Mouse (Mus musculus): ENCODE data around the gene Ercc1.

Gene Ercc1

GRCm38 (mm10) chr7:19309278-19309883 lies 35.2 kb upstream of the Ercc1 start:
- no peak for DNase-seq (ENCODE audit: low spot score in 2 of 2)

DNA sequence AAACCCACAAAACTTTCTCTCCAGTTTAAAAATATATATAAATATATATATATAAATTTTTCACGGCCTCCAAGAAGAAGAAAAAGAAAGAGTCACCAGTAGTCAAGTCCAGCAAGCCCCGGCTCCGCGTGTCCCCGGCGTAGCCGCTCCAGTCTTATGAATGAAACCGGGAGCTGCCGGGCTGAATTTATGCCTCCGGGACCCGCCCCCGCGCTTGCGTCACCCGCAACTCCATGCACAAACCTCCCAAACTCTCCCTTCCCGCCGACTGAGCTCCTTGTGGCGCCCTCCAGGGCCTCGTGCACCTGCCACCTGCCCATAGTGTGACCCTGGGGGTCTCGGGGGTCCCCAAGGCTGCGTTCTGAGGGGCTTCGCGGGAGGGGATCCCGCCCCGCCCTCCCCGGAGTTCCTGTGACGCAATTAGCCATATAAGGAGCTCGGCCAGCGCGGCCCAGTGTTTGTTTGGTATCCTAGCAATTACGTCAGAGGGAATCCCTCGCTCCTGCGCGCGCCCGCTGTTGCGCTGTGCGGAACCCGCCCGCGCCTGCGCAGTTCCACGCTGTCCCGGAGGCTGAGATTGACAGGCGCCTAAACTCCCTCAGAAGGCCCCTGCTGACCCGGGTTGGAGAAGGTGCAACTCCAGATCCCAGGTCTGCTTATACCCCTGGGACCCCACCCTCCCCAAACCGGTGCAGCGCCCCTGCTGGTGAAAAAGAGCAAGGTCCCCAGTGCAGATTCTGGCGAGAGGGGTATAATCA lies 34.5 kb upstream of the Ercc1 start, which contains the start of gene Fosb:
TSS of gene Fosb (minus strand) at position 168 of the 758 bp plus-strand sequence.
- DNase-seq (ENCODE audit: low spot score in 2 of 2), result peak; percentile 96 to 97

- no peak for DNase-seq (ENCODE audit: low spot score in 2 of 2)
These were observed 32.6 kb upstream of the Ercc1 start for GRCm38 (mm10) chr7:19311991-19312390.

- no peak for DNase-seq (ENCODE audit: low spot score in 2 of 2)
These were observed 30.5 kb upstream of the Ercc1 start for GRCm38 (mm10) chr7:19314033-19314432.

DNA sequence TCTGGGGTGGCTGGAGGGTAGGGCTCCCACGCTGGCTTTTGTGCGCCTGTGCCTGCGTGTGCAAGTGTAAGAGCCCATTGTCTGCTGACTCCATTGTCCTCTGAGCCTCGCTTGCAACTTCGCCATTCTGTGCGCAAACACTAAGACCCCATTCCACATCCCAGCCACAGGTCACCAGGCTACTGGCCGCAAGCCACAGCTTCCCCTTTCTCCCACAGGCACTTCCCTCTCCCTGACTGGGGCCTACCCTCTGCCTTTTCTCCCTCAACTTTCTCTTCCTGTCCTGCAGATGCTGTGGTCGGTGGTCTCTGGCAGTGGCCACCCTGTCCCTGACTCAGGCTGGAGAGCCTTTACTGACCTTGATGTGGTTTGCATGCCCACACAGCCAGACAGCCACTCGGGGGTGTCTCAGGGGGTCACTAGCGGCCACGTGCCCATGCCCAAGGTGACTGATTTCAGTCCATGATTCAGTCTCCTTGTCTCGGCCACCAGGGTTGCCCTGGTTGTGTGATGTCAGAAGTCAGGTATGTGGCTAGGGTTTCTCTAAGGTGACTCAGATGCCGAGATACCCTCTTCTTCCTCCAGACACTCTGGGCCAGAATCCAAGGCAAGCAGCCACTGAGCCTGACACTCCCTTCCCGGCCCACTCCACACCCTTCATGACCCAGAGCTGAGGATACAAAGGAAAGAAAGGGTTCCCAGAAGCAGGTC lies 28.0 kb upstream of the Ercc1 start:
- DNase-seq (ENCODE audit: low spot score in 2 of 2), result no peak

DNA sequence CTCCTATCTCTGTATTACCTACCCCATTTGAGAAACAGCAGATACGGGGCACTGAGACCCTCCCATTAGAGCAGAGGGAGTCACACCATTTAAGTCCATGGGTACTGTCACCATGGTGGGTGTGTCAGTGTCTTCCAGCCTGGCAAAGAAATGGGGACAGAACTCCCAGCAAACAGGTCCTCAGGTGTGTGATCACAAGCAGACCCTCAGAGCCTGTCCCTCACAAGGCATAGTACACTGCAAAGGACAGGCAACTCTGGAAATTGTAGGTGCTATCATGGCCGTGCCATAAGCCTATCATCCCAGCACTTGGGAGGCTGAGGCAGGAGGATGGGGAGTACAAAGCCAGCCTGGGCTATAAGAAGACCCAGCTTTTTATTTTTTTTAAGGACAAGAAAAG lies 26.4 kb upstream of the Ercc1 start:
- DNase-seq (ENCODE audit: low spot score in 2 of 2), result no peak

DNA sequence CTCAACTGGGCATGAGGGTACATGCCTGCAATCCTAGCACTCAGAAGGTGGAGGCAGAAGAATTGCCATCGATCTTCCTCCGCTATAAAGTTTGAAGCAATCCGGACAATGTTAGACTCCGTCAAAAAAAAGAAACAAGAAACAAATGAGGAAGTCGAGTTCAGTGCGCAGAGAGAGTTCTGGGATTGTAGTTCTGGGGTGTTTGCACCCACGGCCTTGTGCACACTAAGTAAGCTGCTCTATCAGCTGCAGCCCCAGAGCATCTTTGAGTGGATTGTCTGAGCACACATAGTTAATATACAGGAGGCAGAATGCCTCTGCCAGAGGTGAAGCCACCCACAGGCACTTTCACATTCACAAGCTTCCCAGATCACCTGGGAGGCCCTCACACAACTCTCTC lies 25.9 kb upstream of the Ercc1 start:
- DNase-seq (ENCODE audit: low spot score in 2 of 2), result no peak

- no peak for DNase-seq (ENCODE audit: low spot score in 2 of 2)
These were observed 25.1 kb upstream of the Ercc1 start for GRCm38 (mm10) chr7:19319458-19319857.

DNA sequence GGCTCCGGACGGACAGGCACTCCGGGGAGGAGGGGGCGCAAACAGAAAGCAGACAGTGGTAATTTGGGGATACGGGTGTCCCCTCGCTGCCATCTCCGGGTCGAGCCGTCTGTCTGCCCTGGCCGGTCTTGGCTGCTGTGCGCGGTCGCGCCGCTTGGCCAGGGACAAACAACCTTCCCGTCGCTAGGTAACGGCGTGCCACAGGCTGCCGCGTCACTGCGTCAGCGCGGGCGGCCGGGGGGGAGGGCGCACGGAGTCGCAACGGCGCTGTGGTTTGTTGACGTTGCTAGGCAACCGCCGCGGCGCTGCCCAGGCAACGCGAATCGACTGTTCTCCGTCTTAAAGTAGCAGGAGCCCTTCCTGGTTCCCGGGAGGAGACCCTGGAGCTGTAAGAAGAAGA lies 24.7 kb upstream of the Ercc1 start:
- DNase-seq (ENCODE audit: low spot score in 2 of 2), result peak; percentile 98

DNA sequence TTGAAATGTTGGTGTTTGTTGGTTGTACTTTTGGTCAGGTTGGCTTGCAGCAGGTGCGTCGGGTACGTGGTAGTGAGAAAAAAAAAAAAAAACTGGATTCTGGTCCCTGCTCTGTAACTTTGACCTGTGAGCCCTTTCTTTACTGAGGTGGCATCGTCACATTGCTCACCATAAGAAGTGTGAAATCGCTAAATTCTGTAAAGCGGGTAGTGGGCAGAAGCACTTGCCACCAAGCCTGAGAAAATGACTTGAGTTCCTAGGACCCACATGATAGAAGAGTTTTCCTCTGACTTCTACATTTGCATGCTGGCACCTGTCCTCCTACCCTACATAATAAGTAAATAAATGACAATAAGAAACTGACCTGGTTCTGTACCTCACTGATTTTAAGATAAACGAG lies 23.9 kb upstream of the Ercc1 start:
- no peak for DNase-seq (ENCODE audit: low spot score in 2 of 2)

GRCm38 (mm10) chr7:19321464-19321863 lies 23.1 kb upstream of the Ercc1 start:
- no peak for DNase-seq (ENCODE audit: low spot score in 2 of 2)

DNA sequence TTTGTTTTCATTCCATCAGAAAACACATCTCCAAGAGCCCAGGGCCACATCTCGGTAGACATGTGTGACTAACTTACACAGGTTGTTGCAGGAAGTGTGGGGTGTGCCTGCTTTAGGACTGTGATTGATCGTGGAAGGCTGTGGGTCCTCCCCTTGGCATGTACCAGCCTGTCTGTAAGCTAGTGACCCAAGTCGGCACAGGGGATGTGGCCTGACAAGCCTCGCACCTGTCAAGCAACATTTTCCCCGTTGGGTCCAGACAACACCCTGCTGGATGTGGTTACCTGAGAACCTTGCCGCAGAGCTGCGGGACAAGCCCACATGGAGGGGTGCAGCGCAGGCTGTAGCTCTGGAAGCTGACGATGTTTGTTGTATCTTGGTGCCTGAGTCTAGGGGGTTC lies 22.1 kb upstream of the Ercc1 start:
- DNase-seq (ENCODE audit: low spot score in 2 of 2), result no peak

DNA sequence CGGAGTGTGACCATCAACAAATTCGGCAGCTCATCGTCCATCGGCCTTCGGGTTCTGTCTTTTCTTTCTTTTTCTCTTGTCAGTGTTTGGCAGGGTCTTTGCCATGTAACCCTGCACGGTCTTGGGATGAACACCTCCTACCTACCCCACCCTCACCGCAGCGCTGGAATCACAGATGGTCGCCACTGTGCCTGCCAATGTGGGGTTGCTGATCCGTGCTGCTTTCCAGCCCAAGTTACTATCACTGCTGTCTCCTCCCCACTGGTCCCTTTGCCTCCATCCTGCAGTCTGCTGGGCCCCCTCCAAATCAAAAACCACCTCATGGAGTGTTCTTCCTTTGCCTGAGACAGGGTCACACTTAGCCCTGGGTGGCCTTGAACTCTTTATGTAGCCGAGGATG lies 20.4 kb upstream of the Ercc1 start:
- DNase-seq (ENCODE audit: low spot score in 2 of 2), result no peak

DNA sequence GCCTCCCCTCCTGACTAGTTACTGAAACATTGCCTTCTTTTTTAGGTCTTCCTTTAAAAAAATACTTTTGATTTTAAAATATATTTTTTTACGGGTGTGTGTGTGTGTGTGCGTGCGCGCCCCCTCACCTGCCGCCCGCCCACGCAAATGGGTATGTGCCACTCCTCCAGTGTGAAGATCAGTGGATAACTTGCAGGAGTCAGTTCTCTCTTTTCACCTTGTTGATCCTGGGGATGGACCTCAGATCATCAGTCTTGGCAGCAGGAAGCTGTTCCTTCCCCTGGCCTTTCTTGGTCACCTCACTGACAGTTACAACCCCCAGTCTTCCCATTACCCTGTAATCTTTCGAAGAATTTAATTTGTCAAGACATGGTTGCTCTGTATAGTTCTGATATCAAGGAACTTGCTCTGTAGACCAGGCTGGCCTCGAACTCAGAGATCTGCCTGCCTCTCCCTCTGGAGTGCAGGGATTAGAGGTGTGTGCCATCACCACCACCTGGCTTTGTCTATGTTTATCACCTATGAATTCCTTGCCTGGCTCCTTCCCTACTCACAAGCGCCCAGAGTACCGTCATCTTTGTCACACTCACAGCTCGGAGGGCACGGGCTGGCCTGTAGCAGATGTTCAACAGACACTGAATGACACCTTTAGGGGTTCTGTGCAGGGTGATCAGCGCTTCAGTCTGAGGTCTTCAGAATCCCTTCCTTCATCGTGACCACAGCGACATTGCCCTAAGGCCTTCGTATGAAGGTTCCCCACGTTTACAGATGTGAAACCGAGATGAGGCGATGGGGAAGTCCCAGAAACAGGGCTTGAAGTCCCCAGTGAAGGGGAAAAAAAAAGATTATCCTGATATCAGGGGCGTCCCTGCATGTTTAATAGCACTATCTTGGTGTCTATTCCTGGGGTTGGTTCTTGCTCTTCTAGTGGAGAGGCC lies 19.0 kb upstream of the Ercc1 start:
- DNase-seq (ENCODE audit: low spot score in 2 of 2), result peak in 1 of 2 experiments; percentile 27

GRCm38 (mm10) chr7:19326359-19326758 lies 18.2 kb upstream of the Ercc1 start:
- peak; percentile 83 to 84 for DNase-seq (ENCODE audit: low spot score in 2 of 2)

- DNase-seq (ENCODE audit: low spot score in 2 of 2), result peak; percentile 89
These were observed 17.4 kb upstream of the Ercc1 start for GRCm38 (mm10) chr7:19327128-19327527.

DNA sequence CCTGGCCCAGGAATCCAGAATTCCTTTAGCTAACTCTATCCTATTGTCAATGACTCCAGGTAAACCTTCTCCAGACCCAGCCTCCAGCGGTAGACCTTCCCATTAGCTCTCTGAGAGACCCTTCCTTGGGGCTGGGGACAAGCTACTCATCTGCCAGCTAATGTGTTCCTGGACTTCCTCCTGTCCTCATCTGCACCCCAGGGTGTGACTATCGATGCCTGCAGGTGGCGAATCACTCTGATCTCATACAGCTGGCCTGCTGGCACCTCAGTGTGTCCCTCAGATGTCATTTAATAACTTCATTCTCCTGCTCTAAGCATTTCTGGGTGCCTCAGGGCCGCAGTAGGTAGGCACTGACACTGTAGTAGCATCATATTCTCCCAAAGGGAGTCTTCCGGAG lies 16.8 kb upstream of the Ercc1 start:
- peak in 1 of 2 experiments; percentile 27 for DNase-seq (ENCODE audit: low spot score in 2 of 2)

- DNase-seq (ENCODE audit: low spot score in 2 of 2), result no peak
These were observed 16.2 kb upstream of the Ercc1 start for GRCm38 (mm10) chr7:19328425-19328824.

DNA sequence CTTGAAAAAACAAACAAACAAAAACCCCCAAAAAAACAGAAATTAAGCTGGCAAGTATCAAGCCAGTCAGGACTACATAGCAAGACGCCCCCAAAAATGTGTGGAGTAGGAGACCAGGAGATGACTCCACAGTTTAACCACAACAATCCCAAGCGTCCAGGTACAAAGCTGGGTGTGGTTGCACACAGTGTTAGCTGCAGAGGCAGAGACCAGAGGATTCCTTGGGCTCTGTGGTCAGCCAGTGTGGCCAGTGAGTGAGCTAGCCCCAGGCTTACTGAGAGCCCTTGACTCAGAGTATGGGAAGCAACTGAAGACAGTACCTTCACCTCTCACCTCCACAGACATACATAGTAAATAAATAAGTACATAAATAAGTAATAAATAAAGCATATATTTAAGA lies 12.7 kb upstream of the Ercc1 start:
- peak in 1 of 2 experiments; percentile 38 for DNase-seq (ENCODE audit: low spot score in 2 of 2)

DNA sequence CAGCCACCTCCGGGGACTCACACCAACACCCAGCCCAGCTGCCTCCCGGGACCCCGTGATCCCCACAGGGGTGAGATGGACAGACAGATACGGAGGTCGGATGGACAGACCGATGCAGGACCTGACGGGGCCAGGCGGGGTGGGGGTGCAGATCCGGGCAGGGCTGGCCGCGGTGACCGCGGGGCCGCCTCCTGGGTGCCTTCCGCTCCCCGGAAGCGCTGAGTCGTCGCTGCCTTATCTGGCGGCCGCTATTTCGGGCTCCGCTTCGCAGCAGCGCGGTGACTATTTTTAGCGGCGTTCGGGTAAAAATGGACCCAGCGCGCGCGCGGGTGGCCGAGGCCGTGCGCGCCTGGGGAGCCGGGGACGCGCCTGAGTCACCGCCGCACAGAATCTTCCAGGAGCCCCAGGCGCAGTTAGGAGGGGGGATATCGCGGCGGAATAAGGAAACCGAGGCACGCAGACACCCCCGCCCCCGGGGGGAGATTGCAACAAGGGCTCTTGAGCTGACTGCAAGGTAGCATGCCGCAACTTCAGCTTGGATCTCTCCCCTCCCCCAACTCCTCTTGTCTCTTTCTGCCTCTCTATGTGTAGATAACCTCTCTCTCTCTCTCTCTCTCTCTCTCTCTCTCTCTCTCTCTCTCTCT lies 11.7 kb upstream of the Ercc1 start:
- DNase-seq (ENCODE audit: low spot score in 2 of 2), result peak; percentile 90

- no peak for DNase-seq (ENCODE audit: low spot score in 2 of 2)
These were observed 9.0 kb upstream of the Ercc1 start for GRCm38 (mm10) chr7:19335583-19335982.
